Comparison of ENCODE assay signal across 16 mouse cellular contexts in the genomic region with DNA sequence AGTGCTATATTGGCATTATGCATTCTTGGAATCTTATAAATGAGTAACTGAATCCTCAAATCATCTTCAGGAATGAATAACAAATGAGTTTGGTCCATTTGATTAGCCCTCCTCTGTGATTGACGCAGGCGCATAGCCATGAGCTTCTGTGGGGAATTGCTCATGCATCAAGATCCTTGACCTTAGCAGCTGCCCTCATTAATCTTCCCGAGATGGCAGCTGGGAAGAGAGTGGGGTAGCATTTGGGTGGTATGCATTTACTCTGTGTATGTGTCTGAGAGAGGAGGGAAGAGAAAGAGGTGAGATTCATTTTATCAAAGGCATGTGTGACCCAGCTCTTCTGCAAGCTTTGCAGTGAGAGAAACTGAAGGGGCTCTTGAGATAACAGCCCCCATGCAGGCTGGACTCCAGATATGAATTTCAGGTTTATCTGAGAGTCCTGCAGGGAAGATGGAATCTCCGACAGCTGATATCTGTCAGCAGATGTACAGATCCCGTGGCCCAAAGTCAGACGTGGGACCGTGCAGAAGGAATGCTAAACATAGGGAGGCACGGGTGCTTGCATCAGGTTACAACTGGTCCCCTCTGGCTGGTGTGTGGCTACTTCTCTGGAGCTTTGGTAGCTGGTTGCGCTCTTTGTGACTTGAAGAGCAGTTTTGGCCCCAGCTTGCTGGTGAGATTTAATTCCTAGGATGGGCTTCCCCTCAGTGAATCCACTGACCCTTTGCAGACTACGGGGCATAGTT.
DNase-seq lines count a peak whose midpoint lies in the region; ATAC-seq and TF ChIP-seq lines count a peak whose summit lies in the region.
"Had no signal": no experiment of that assay in that cellular context is flagged by ENCODE, and none has a peak within 500 bp of the region (broad histone marks: within the 10 kb centered on the region; RNA-seq: fewer than 3 reads in every experiment).

No protein-coding gene starts in this region.

- no peak overlapping the region for H3K9ac ChIP-seq in neural tube, embryonic 15.5 days (replicated peaks)
- no peak overlapping the region for H3K9ac ChIP-seq in limb, embryonic 14.5 days (ENCODE audit: low read depth, low read length, severe bottlenecking)
- no peak overlapping the region for H3K9ac ChIP-seq in intestine, embryonic 15.5 days
- H3K9ac ChIP-seq: embryonic facial prominence, embryonic 13.5 days; liver, embryonic 13.5 days; neural tube, embryonic 13.5 days had no signal

- no peak overlapping the region for H3K4me2 ChIP-seq in neural tube, embryonic 15.5 days
- no peak overlapping the region for H3K4me2 ChIP-seq in limb, embryonic 14.5 days (replicated peaks; ENCODE audit: low read depth, low read length, severe bottlenecking)
- no peak overlapping the region for H3K4me2 ChIP-seq in intestine, embryonic 15.5 days (replicated peaks)
- H3K4me2 ChIP-seq: embryonic facial prominence, embryonic 13.5 days; liver, embryonic 13.5 days; neural tube, embryonic 13.5 days had no signal

- no peak overlapping the region for H3K4me3 ChIP-seq in neural tube, embryonic 15.5 days (replicated peaks)
- no peak overlapping the region for H3K4me3 ChIP-seq in limb, embryonic 14.5 days (replicated peaks; ENCODE audit: low read length)
- H3K4me3 ChIP-seq in intestine, embryonic 15.5 days (replicated peaks), result no peak overlapping the region
- H3K4me3 ChIP-seq: embryonic facial prominence, embryonic 13.5 days; left cerebral cortex, adult 2 months; liver, embryonic 13.5 days; neural tube, embryonic 13.5 days had no signal

- peaks cover 5% of the 10 kb centered on the region; the same call in 1 of the 2 replicates for H3K4me1 ChIP-seq in neural tube, embryonic 15.5 days
- H3K4me1 ChIP-seq in limb, embryonic 14.5 days (ENCODE audit: control insufficient read depth, insufficient read depth, low read length), result no peaks in the 10 kb centered on the region
- no peaks in the 10 kb centered on the region for H3K4me1 ChIP-seq in intestine, embryonic 15.5 days (replicated peaks)
- H3K4me1 ChIP-seq: embryonic facial prominence, embryonic 13.5 days; liver, embryonic 13.5 days; neural tube, embryonic 13.5 days had no signal

- DNase-seq in cerebellum, postnatal 10 days, result peak; percentile 25 to 37
- DNase-seq in cerebellum, adult 18-20 months, result no peak
- DNase-seq in neural tube, embryonic 10.5 days (ENCODE audit: extremely low spot score, low spot score), result peak; percentile 46
- peak; percentile 16 for DNase-seq in limb, embryonic 14.5 days (ENCODE audit: low spot score)
- DNase-seq in layer of hippocampus, postnatal 10 days (ENCODE audit: low spot score in 2 of 2), result no peak
- DNase-seq in gastrocnemius, postnatal 4 days (ENCODE audit: low spot score in 2 of 2), result no peak
- DNase-seq: B cell, adult 2 months; kidney, postnatal 25 days; liver, embryonic 13.5 days; lung, postnatal 36 days; thymus, postnatal 36 days had no signal

- no peak overlapping the region for H3K27ac ChIP-seq in neural tube, embryonic 15.5 days (replicated peaks)
- H3K27ac ChIP-seq in limb, embryonic 14.5 days (replicated peaks; ENCODE audit: low read depth, low read length), result no peak overlapping the region
- H3K27ac ChIP-seq in intestine, embryonic 15.5 days, result no peak overlapping the region
- H3K27ac ChIP-seq: embryonic facial prominence, embryonic 13.5 days; left cerebral cortex, adult 2 months; liver, embryonic 13.5 days; neural tube, embryonic 13.5 days had no signal

- H3K9me3 ChIP-seq in neural tube, embryonic 15.5 days (replicated peaks), result no peaks in the 10 kb centered on the region
- no peaks in the 10 kb centered on the region for H3K9me3 ChIP-seq in limb, embryonic 14.5 days (ENCODE audit: control insufficient read depth, low read length)
- H3K9me3 ChIP-seq in intestine, embryonic 15.5 days, result no peaks in the 10 kb centered on the region
- H3K9me3 ChIP-seq: embryonic facial prominence, embryonic 13.5 days; liver, embryonic 13.5 days; neural tube, embryonic 13.5 days had no signal

- TF ChIP-seq POLR2A in limb, embryonic 14.5 days (IDR thresholded peaks at IDR 0.05; ENCODE audit: borderline replicate concordance, extremely low read depth, insufficient read depth, insufficient read length), result no peak

- 68% methylated on average over 10 of the region's 10 CpGs for whole genome bisulfite sequencing in neural tube, embryonic 15.5 days
- 69% methylated on average over 10 of the region's 10 CpGs for WGBS in limb, embryonic 14.5 days
- WGBS in intestine, embryonic 15.5 days, result 48% methylated on average over 10 of the region's 10 CpGs

- no peaks in the 10 kb centered on the region for H3K36me3 ChIP-seq in neural tube, embryonic 15.5 days
- no peaks in the 10 kb centered on the region for H3K36me3 ChIP-seq in limb, embryonic 14.5 days (ENCODE audit: control insufficient read depth, insufficient read depth, low read length)
- H3K36me3 ChIP-seq in intestine, embryonic 15.5 days, result no peaks in the 10 kb centered on the region
- H3K36me3 ChIP-seq: embryonic facial prominence, embryonic 13.5 days; liver, embryonic 13.5 days; neural tube, embryonic 13.5 days had no signal

- no peak for ATAC-seq in neural tube, embryonic 15.5 days (ENCODE audit: low FRiP score)
- peak; percentile 79 for ATAC-seq in limb, embryonic 14.5 days (ENCODE audit: low FRiP score, low read depth)
- no peak for ATAC-seq in intestine, embryonic 15.5 days

- H3K27me3 ChIP-seq in neural tube, embryonic 15.5 days (replicated peaks), result no peaks in the 10 kb centered on the region
- H3K27me3 ChIP-seq in limb, embryonic 14.5 days (ENCODE audit: control insufficient read depth, insufficient read depth, low read length), result no peaks in the 10 kb centered on the region
- no peaks in the 10 kb centered on the region for H3K27me3 ChIP-seq in intestine, embryonic 15.5 days (replicated peaks)
- H3K27me3 ChIP-seq: embryonic facial prominence, embryonic 13.5 days; liver, embryonic 13.5 days; neural tube, embryonic 13.5 days had no signal

Comparison
In these comparisons a context has a peak if more than half of its experiments do, and no peak if none do; other contexts are left out.
1. DNase-seq: peak in cerebellum, postnatal 10 days (2 of 2), neural tube, embryonic 10.5 days (single experiment) and limb, embryonic 14.5 days (single experiment); none in cerebellum, adult 18-20 months (0 of 2), layer of hippocampus, postnatal 10 days (0 of 2) and gastrocnemius, postnatal 4 days (0 of 2).